Mouse (Mus musculus): ENCODE data around the gene Grb7.

The Grb7 gene

DNA sequence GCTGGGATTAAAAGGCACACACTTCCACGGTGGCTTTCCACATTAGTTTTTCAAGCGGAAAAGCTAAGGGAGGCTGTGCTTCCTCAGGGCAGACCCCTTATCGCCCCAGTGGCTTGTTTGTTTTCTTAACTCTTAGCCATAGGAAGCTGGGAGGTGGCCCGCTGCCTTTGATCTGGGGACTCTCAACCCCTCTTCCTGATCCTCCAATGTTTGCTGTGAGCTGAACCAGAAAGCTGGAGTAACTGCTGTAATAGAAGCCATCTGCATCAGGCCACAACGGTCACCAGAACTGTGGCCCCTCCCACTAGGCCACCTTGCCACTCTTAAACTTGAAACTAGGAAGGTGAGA lies at the start of gene Grb7:
Gene Grb7, plus strand, starts transcription at position 182 of the 349 bp plus-strand sequence.
- DNase-seq (ENCODE audit: inconsistent age in 2 of 2, low spot score in 1 of 2) = no peak

DNA sequence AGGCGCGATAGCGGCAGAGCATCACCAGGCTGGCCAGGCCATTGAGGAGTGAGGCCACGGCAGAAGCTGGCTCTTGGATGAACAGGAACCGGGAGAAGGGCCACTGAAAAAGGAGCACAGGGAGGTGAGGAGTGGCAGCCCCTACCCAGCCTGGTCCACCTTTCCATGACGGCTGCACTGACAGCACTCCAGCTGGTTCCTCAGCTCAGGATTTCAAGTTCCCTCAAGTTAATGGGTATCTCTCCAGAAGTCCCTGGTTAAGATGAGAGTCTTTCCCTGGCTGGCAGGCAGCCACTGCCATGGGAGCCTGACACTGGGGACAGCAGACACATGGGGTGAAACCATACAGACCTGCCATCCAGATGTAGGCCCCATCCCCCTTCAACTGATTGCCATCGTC lies 48.2 kb upstream of the Grb7 start:
- DNase-seq (ENCODE audit: inconsistent age in 2 of 2, low spot score in 1 of 2) = no peak

DNA sequence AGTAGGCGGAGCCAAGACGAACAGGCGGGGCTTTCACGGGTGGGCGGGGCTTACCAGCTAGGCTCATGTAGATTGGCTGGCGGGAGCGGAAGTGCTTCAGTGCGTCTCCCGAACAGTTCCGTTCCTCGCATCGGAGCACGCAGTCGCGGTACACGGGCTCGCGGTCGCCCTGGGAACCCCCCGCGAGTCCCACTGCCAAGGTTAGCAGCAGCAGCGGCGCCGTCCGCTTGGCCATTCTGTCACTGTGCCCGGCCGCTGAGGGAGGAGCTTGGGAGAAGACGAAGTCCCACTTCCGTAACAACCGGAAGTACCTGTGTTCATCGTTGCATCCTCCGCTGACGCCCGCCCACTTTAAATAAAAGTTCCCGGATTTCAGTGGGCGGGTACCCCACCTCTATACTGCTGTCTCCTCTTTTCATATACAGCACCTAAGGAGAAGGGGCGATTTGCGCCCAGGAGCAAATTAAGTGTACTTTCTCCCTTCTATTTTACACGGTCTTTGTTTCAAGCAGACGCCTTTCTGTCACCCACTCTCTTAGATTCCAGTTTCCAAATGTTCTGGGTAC lies 46.0 kb upstream of the Grb7 start, which contains the start of gene Pgap3:
Gene Pgap3, minus strand, starts transcription at position 330 of the 566 bp plus-strand sequence.
- peak; percentile 90 to 97 for DNase-seq (ENCODE audit: inconsistent age in 2 of 2, low spot score in 1 of 2)

DNA sequence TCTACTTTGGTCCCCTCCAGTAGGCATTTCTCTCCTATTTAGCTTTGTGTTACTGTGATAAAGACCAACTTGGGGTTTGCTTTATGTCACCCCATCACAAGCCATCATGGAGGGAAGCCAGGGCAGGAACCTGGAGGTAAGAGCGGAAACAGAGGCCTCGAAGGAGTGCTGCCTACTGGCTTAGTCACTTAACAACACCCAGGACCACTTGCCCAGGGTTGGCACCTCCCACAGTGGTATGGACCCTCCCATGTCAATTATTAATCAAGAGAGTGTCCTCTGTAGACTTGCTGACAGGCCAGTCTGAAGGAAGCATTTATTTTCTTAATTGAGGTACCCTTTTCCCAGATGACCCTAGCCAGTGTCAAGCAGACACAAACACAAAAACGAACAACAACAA lies 45.4 kb upstream of the Grb7 start:
- DNase-seq (ENCODE audit: inconsistent age in 2 of 2, low spot score in 1 of 2) = no peak

DNA sequence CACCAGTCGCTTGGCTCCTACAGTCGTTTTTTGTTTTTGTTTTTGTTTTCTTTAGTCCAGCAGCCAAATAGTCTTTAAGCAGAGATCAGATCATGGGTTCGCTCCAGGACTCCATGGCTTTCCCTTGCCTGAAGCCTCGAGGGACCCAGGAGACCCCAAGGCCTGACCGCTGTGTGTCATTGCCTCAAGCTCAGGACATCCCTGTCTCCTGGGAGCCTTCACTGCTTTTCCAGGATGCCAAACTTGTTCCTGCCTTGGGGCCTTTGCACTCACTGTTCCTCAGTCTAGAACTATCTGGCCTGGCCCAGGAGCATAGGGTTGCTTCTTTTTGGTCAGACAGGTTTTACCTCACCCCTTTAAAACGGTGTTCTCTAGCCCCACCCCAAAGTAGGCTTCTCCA lies 39.6 kb upstream of the Grb7 start:
- no peak for DNase-seq (ENCODE audit: inconsistent age in 2 of 2, low spot score in 1 of 2)

DNA sequence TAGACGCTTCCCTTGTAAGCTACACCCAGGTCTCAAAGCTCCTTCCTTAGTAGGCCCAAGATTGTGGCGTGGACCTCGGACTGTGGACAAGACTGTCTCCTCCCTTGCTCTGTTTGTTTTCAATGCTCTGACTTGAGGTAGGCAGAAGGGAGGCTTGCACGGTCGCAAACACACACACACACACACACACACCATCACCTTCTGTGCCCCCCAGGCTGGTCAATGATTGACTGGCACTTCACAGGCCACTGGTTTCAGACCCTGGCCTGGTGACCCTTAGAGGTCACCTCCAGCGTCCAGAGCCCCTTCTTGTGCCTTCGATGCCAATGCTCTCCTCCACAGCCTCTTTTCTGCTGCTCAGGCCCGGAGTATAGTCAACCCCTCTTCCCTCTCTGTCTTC lies 37.3 kb upstream of the Grb7 start:
- DNase-seq (ENCODE audit: inconsistent age in 2 of 2, low spot score in 1 of 2) = no peak

DNA sequence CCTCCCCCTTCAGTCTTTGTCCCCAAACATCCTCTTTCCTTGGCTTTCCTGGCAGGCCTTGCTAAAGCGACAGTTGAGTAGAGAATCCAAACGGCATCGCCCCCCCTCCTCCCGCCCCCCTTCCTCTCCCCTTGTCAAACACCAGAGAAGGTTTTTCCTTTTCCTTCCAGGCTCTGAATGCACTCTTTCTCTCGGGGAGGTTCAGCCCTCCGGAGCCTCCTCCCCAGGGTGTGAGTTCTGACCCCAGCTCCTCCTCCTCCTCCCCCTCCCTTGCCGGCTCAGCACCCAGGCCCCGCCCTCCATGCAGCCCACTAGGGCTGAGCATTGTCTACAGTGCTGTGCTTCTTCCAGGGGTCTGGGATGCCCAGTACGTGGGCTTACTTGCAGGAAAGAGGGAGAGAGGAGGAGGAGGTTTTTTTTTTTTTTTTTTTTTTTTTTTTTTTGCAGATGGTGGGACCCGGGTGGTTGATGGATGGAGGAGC lies 36.8 kb upstream of the Grb7 start:
- DNase-seq (ENCODE audit: inconsistent age in 2 of 2, low spot score in 1 of 2) = no peak

DNA sequence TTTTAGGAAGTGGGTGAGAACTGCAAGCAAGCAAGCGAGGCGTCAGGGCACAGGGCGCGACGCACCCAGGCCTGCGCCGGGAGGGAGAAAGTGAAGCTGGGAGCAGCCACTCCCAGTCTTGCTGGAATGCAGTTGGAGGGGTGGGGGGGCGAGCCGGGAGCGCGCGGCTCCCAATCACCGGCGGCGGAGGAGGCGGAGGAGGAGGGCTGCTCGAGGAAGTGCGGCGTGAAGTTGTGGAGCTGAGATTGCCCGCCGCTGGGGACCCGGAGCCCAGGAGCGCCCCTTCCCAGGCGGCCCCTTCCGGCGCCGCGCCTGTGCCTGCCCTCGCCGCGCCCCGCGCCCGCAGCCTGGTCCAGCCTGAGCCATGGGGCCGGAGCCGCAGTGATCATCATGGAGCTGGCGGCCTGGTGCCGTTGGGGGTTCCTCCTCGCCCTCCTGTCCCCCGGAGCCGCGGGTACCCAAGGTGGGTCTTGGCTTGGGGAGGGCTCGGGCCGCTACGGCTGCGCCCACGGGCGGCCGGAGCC lies 33.9 kb upstream of the Grb7 start, which contains the start of gene Erbb2:
Gene Erbb2, plus strand, starts transcription at position 198 of the 524 bp plus-strand sequence.
- DNase-seq (ENCODE audit: inconsistent age in 2 of 2, low spot score in 1 of 2) = peak; percentile 61 to 82

DNA sequence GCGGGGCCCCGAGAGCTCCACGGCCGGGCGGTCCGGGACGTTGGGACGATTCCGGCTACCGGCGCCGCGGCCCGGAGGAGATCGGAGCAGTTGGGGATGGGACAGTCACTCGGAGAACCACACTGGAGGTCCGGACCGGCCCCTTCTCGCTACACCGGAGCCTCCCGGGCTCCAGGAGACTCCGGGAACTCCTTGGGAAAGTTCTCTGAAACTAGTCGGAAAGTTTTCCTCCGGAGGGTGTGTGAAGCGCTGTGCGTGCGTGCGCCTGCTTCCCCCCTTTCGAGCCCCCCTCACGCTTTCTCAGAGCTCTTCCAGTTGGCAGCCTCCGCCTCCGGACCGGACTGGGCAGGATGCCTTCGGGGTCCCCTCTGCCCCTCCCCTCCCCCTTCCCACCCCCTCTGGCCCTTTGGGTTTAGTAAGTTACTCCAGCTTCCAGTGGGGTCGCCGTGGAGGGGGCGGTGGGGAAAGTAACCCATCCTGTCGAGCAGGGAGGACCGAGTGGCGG lies 33.3 kb upstream of the Grb7 start:
- DNase-seq (ENCODE audit: inconsistent age in 2 of 2, low spot score in 1 of 2) = peak in 1 of 2 experiments; percentile 75

DNA sequence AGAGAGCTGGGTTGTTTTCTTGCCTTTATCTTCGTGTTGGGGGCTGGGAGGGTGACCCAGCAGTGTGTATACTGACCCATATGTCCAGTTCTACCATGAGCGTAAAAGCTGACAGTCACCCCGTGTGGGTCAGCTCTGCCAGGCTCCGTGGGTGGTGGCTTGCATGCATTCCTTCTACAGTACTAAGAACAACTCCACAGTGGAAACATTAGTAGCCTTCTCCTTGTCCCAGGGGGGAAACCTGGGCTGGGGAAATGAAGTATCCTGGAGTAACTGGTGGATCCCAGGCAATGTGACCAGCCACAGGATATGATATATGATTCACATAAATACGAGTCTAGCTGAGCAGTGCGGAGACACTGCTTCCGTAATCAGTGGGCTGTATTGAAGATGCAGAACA lies 32.5 kb upstream of the Grb7 start:
- no peak for DNase-seq (ENCODE audit: inconsistent age in 2 of 2, low spot score in 1 of 2)

DNA sequence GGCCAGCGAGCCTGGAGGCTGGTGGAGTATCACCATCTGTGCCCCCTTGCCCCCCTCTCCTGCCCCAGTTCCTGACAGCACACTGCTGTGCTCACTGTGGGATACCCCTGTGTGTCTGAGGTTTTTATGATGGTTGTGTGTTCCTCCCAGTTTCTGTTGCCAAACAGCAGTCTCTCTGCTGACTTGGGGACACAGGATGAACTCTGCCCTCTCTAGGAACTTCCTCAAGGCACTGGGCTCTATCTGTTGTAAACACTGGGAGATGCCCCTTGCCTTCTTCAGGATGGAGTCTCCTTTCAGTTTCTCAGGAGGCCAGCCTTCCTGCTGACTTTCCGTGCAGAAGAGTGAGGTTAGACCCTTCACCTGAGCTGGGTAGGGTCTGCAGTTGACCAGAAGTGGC lies 32.0 kb upstream of the Grb7 start:
- DNase-seq (ENCODE audit: inconsistent age in 2 of 2, low spot score in 1 of 2) = no peak

DNA sequence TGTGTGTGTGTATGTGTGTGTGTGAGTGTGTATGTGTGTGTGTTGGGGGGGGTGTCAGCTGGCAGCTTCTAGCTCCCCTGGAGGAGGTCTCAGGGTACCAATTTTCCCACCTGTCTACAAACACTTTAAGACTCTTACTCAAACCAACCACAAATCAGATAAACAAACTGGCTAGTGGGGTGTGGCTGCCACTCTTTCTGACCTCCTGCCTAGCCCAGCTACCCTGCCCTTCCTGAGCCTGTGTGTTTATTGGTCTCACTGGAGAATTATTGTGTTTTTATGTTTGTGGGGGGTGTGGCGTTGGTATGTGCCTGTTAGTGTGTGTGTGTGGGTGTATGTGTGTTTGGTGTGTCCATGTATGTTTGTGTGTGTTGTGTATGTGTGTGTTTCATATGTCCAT lies 29.1 kb upstream of the Grb7 start:
- DNase-seq (ENCODE audit: inconsistent age in 2 of 2, low spot score in 1 of 2) = no peak

DNA sequence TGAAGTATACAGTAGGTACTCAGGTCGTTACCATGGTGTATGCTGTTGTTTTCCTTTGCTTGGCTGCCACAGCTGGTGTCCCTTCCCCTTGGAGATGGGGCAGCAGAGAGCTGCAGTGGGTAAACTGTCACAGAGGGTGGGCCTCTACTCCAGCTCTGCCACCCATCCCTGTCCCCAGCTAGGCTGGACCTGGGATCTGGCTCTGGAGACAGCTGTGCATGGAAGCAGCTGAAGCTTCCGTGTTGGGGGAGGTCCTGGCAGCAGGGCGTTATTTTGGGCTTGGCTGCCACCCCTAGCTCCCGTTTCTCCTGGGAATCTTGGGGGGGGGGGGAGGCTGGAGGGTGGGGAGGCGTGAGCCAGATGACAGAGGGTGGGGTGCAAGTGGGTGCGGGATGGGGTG lies 27.9 kb upstream of the Grb7 start:
- no peak for DNase-seq (ENCODE audit: inconsistent age in 2 of 2, low spot score in 1 of 2)

DNA sequence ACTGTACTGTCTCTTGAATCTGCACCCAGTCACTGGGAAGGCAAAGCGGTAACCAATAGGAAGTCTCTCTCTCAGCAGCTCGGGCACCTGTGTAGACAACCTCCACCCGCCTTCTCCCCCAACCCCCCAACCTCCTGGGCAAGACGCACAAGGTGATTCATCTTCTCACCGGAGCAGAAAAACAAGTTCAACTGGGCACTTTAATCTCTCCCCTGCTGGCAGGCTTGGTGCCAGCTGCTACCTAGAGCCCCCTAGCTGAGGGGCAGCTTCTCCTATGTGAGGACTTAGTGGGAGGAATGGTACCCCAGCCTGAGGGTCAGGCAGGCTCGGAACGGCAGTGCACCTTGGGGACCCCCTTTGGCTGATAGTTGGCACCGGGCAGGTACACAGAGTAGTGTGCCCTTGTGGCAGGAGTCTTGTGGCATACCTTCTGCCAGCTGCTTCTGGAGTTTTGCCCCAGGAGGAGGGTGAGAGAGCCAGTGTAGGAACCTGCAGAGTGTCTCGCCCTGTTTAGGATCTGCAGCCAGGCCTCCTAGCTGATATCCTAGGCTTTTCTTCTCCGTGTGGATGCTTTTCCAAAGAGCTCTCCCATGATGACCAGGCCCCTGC lies 27.2 kb upstream of the Grb7 start:
- no peak for DNase-seq (ENCODE audit: inconsistent age in 2 of 2, low spot score in 1 of 2)

DNA sequence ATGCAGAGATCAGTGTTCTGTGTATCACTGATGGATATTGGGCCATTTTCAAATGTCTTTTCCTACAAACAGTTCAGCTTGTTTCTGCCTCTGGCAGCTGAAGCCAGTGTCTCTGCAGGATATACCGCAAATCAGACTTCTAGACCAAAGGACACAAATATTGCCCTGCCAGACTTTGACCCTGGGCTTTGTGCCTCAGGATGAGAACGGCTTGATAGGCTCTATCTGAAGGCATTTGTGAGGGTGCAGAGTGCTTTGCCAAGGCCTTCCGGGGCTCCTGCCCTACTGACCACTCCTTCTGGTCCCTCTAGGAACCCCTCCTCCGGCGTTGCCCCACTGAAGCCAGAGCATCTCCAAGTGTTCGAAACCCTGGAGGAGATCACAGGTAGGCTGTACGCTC lies 19.6 kb upstream of the Grb7 start:
- DNase-seq (ENCODE audit: inconsistent age in 2 of 2, low spot score in 1 of 2) = no peak

DNA sequence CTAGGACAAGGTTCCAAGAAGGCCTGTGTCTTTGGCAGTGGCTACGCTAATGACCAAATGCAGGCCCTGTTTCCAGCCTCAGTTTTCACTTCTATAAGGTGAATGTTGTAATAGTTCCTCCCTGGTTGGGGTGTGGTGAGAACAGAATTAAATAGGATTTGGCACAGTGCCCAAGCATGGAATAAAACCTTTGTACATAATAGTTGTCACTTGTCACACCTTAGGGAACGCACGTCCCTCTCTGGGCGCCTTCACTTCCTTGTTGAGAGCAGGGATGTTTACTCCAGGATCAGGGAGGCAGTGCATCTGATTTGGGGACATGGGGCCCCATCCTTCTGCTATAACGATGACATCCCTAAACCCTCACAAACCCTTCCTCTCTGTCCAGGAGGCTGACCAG lies 17.8 kb upstream of the Grb7 start:
- no peak for DNase-seq (ENCODE audit: inconsistent age in 2 of 2, low spot score in 1 of 2)

DNA sequence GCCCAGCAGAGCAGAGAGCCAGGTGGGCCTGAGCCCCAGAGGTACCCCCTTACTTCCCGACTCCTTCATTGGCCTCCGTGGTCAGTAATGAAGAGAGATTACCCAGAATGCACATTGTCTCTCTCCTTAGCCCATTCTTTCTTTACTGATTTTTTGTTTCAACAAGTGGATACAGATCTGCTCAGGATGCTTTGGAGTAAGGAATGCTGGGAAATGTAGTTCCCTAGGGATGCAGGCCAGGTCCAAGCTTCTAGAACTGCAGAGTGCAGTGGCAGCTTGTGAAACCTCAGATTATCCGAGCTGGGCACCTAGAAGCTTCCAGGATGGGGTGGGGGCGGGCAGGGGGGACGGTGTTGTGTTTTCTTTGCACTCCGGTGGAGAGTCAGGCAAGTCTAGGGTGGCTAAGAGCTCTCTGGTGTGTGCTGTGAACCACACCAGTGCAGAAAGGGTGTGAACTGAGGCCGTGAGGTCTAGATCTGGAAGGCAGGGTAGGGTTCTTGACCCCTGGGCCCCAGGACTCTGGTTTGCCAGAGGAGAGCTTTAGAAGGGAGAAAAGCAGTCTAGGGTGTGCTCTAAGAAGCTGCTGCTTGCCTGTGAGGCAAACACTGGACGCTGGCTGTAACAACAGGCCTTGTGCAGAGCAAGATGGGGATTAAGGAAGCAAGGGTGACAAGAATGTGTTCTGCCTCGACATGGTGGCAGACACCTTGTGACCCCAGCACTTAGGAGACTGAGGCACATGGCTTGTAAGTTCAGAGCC lies 14.3 kb upstream of the Grb7 start:
- DNase-seq (ENCODE audit: inconsistent age in 2 of 2, low spot score in 1 of 2) = no peak

DNA sequence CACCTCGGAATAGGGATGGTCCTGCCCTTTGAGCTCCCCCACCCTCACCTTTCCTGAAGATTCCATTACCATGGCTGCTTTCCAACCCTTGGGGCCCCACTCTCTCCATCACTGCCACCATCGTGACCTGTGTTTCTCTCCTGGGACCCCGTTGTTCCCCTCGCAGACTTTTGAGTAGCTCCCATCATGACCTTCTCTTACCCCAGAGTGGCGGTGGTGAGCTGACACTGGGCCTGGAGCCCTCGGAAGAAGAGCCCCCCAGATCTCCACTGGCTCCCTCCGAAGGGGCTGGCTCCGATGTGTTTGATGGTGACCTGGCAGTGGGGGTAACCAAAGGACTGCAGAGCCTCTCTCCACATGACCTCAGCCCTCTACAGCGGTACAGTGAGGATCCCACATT lies 10.5 kb upstream of the Grb7 start:
- no peak for DNase-seq (ENCODE audit: inconsistent age in 2 of 2, low spot score in 1 of 2)

DNA sequence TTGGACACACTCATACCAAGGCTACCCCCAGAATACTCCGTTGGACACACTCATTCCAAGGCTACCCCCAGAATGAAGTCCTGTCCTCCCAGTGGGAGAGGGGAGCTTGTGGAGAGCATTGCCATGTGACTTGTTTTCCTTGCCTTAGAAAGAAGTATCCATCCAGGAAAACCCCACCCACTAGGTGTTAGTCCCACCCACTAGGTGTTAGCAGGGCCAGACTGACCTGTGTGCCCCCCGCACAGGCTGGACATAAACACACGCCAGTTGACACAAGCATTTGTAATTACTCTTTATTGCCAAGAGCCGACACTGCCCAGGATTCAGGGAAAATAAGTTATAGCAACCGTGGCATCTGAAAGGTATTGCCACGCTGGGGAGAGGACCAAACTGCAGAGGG lies 8.8 kb upstream of the Grb7 start:
- DNase-seq (ENCODE audit: inconsistent age in 2 of 2, low spot score in 1 of 2) = no peak

DNA sequence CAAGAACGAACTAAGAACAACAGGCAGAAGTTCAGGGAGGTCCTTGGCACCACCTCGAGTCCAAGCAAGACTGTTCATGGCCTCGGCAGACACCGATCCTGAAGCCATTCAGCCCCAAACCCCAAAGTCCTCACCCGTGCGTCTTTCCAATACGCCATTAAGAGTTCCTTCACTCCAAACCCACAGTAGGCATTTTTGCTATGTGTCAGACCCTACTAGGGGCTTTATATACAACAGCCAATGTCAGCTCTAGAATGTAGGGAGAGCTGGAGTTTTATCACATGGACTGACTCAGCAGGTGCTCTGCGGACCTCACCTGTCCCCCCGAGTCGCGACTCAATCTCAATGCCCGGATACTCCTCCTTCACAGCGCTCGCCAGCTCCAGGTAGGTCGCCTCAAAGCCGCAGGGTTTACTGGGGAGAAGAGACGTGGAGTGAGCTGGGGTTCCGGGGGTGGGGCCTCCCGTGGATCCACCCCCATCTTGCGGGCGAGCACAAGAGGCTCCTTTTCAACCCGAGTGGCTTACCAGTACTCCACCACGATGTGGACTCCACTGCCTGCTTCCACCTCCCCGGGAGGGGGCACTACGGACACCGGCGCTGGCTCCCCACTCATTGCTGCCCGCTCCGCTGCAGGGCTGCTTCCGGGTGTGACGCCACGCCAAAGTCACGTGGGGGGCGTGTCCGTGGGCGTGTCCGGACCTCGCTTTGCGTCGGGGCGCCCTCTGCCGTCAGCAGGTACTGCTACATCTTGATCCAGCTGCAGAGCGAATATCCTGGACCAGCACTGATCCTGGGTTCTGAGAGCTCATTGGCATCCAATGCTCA lies 7.6 kb upstream of the Grb7 start, which contains the start of gene Mien1:
Gene Mien1, minus strand, starts transcription at position 661 of the 828 bp plus-strand sequence.
- DNase-seq (ENCODE audit: inconsistent age in 2 of 2, low spot score in 1 of 2) = peak; percentile 96 to 99

DNA sequence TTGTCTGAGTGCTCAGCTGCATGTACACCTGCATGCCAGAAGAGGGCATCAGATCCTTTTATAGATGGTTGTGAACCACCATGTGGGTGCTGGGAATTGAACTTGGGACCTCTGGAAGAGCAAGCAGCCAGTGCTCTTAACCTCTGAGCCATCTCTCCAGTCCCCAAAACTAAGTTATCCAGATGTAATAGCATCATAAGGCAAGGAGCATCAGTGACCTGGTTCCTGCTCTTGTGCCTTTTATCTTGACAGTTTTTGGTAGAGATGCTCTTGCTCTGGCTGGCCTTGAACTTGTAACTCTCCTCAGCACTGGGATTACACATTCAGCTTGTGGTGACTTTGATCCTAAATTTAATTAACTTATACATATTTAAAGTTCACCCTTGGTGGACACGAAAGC lies 2.5 kb upstream of the Grb7 start:
- no peak for DNase-seq (ENCODE audit: inconsistent age in 2 of 2, low spot score in 1 of 2)

Measured in adrenal gland, adult (tissue).